Mouse (Mus musculus) neural tube, embryonic 14.5 days (tissue): Measurements from ENCODE around the gene Igfbpl1. TPM values are rescaled to one million over a fixed set of nuclear protein-coding genes. Genes with fewer than 3 reads are reported as not detected.

ENCODE experiments used
- ATAC-seq: fragments of 200-750 bp; cut with Nextera tagmentation; 2 replicates; pipeline ENCODE4 v1.8.0; 2017; ENCODE audit warnings: low read depth, mild to moderate bottlenecking, moderate TSS enrichment, moderate library complexity
- H3K27ac ChIP-seq: fragments of 300-500 bp; sonication (generic); 2 replicates; pipeline ENCODE4 v1.5.1; 2014; ENCODE audit warnings: low read depth, mild to moderate bottlenecking, control low read depth, low read length, moderate library complexity, mixed read lengths
- H3K27me3 ChIP-seq: fragments of 300-500 bp; sonication (generic); 2 replicates; pipeline ENCODE4 v1.6.1; 2014; ENCODE audit warnings: low read length; ENCODE audit not compliant: control insufficient read depth, insufficient read depth
- H3K36me3 ChIP-seq: fragments of 300-500 bp; sonication (generic); 2 replicates; pipeline ENCODE4 v1.6.1; 2014; ENCODE audit warnings: low read length, mixed read lengths; ENCODE audit not compliant: control insufficient read depth, insufficient read depth
- H3K4me1 ChIP-seq: fragments of 300-500 bp; sonication (generic); 2 replicates; pipeline ENCODE4 v1.6.1; 2014; ENCODE audit warnings: low read length; ENCODE audit not compliant: control insufficient read depth, insufficient read depth
- H3K4me2 ChIP-seq: fragments of 300-500 bp; sonication (generic); 2 replicates; pipeline ENCODE4 v1.6.1; 2014; ENCODE audit warnings: mild to moderate bottlenecking, low read depth, low read length, control low read depth
- H3K4me3 ChIP-seq: fragments of 300-500 bp; sonication (generic); 2 replicates; pipeline ENCODE4 v1.5.1; 2014; ENCODE audit warnings: low read depth, low read length, control low read depth, mixed read lengths
- H3K9ac ChIP-seq: fragments of 300-500 bp; sonication (generic); replicated peaks from 2 replicates; pipeline ENCODE4 v1.6.1; 2014; ENCODE audit warnings: low read depth, mild to moderate bottlenecking, control low read depth, low read length, mixed read lengths
- H3K9me3 ChIP-seq: fragments of 300-500 bp; sonication (generic); 2 replicates; pipeline ENCODE4 v1.6.1; 2016; ENCODE audit warnings: low read length; ENCODE audit not compliant: control insufficient read depth
- WGBS: fragments of 180-500 bp; shearing (Covaris S2); extraction: QIAGEN DNeasy Blood & Tissue Kit; methylation state at CpG from one replicate; pipeline ENCODE4 v1.1.7; 2014; 5-methylcytosine and 5-hydroxymethylcytosine counted together
- polyA plus RNA-seq: library from polyadenylated mRNA; unstranded; fragments of >200 nt; fragmentation: Nextera tagmentation; extraction: Ambion mirVana; gene quantifications from 2 replicates; pipeline ENCODE4 v1.2.1, GENCODE M21; 2014

Gene Igfbpl1
- polyA plus RNA-seq, 1 experiment from 2014 or later: 55.7 TPM

- Histone ChIP-seq H3K27ac (no peak overlapping the region), H3K9ac (no peak overlapping the region), H3K9me3 (no peaks in the 10 kb centered on the region), H3K36me3 (peaks cover 3% of the 10 kb centered on the region; the same call in 1 of the 2 replicates), H3K27me3 (no peaks in the 10 kb centered on the region), H3K4me1 (no peaks in the 10 kb centered on the region), H3K4me2 (no peak overlapping the region), H3K4me3 (no peak overlapping the region)
- ATAC-seq: no peak
- WGBS: 20% methylated on average over 8 of the region's 8 CpGs
Measured at GRCm38 (mm10) chr4:45811250-45811649, 15.5 kb downstream of the Igfbpl1 start.

- H3K9ac ChIP-seq: no peak overlapping the region
- H3K9me3 ChIP-seq: no peaks in the 10 kb centered on the region
- H3K36me3 ChIP-seq: peaks cover 5% of the 10 kb centered on the region; the same call in 1 of the 2 replicates
- no peaks in the 10 kb centered on the region for H3K4me1 ChIP-seq
- H3K4me2 ChIP-seq: no peak overlapping the region
- peak; percentile 62 for ATAC-seq
- no peak overlapping the region for H3K27ac ChIP-seq
- no peaks in the 10 kb centered on the region for H3K27me3 ChIP-seq
- H3K4me3 ChIP-seq: no peak overlapping the region
- WGBS: 31% methylated on average over 7 of the region's 7 CpGs
Measured at GRCm38 (mm10) chr4:45808034-45808433, 18.7 kb downstream of the Igfbpl1 start.

GRCm38 (mm10) chr4:45802900-45803299 lies 23.8 kb downstream of the Igfbpl1 start:
- 91% methylated on average over 14 of the region's 14 CpGs for WGBS
- no peak overlapping the region for H3K9ac ChIP-seq
- no peaks in the 10 kb centered on the region for H3K9me3 ChIP-seq
- no peak for ATAC-seq
- H3K4me2 ChIP-seq: no peak overlapping the region
- no peak overlapping the region for H3K4me3 ChIP-seq
- H3K27ac ChIP-seq: no peak overlapping the region
- H3K27me3 ChIP-seq: no peaks in the 10 kb centered on the region
- H3K4me1 ChIP-seq: peaks cover 3% of the 10 kb centered on the region; the same call in 1 of the 2 replicates
- 0 out of 2 replicates have a peak, but pooled peaks cover 3% of the 10 kb centered on the region for H3K36me3 ChIP-seq

DNA sequence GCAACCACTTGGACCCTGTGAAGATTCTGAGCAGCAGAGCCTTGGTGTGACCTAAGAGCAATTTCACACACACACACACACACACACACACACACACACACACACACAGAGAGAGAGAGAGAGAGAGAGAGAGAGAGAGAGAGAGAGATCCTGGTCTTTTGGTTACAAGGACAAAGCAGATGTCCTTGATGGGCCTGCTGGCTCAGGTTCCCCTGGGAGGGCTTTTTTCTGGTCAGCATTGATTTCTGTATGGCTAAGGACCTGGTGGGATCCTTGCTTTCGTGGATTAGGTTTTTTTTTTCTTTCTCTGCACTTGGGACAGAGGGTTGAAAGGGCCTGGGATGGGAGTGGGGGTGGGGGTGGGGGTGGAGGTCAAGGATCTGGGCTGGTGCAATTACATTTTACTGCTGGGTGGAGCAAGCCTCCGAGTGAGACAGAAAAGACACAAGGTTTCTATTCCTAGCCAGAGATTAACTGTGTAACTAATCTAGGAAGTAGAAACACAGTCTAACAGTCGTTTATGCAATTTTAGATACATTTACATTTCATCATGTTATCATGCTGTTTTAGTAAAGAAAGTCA lies 26.7 kb downstream of the Igfbpl1 start:
- 19% methylated on average over 3 of the region's 3 CpGs for WGBS
- no peak for ATAC-seq
- no peaks in the 10 kb centered on the region for H3K27me3 ChIP-seq
- no peak overlapping the region for H3K4me2 ChIP-seq
- H3K36me3 ChIP-seq: 0 out of 2 replicates have a peak, but pooled peaks cover 3% of the 10 kb centered on the region
- H3K4me3 ChIP-seq: no peak overlapping the region
- no peaks in the 10 kb centered on the region for H3K9me3 ChIP-seq
- peaks cover 9% of the 10 kb centered on the region; the same call in 1 of the 2 replicates for H3K4me1 ChIP-seq
- H3K9ac ChIP-seq: no peak overlapping the region
- no peak overlapping the region for H3K27ac ChIP-seq

- Histone ChIP-seq H3K27me3 (no peaks in the 10 kb centered on the region), H3K36me3 (0 out of 2 replicates have a peak, but pooled peaks cover 3% of the 10 kb centered on the region), H3K4me3 (peak within 1 kb of the TSS; percentile 45), H3K27ac (peak within 1 kb of the TSS; percentile 48; the same call in 1 of the 2 replicates), H3K9me3 (no peaks in the 10 kb centered on the region), H3K4me1 (peaks cover 9% of the 10 kb centered on the region; the same call in 1 of the 2 replicates), H3K9ac (peak within 1 kb of the TSS; percentile 63), H3K4me2 (peak within 1 kb of the TSS; percentile 76)
- WGBS: under 1% methylated on average over 26 of the region's 26 CpGs
- peak; percentile 85 for ATAC-seq
Measured at GRCm38 (mm10) chr4:45798964-45799363, 27.8 kb downstream of the Igfbpl1 start, which contains the start of gene Aldh1b1. Aldh1b1 (plus strand) TSS chr4:45799022.

DNA sequence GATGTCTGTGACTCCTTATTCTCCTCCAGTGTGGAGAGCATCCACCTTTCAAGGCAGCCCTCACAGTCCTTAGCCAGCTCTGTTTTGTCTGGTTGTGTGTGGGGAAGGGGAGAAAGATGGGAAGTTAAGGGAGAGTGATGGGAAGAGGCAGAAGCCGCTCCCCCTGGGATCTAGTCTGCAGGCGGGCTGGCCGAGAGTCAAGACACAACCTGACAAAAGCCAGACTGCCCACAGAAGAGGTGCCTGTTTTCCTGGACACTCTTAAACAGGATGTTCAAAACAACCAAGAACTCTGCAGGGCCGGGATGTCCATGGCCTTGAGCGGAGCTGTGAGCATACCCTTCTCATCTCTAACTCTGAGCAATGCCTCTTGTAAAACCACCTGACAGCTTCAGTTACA lies 30.0 kb downstream of the Igfbpl1 start:
- Histone ChIP-seq H3K27ac (no peak overlapping the region), H3K9ac (no peak overlapping the region), H3K36me3 (no peaks in the 10 kb centered on the region), H3K4me2 (no peak overlapping the region), H3K4me3 (no peak overlapping the region), H3K9me3 (no peaks in the 10 kb centered on the region), H3K27me3 (no peaks in the 10 kb centered on the region), H3K4me1 (peaks cover 9% of the 10 kb centered on the region; the same call in 1 of the 2 replicates)
- ATAC-seq: no peak
- 75% methylated on average over 5 of the region's 5 CpGs for WGBS

GRCm38 (mm10) chr4:45795191-45795811 lies 31.4 kb downstream of the Igfbpl1 start:
- H3K4me2 ChIP-seq: peak overlapping the region; percentile 50
- ATAC-seq: peak; percentile 38; the same call in 1 of the 2 replicates
- H3K27me3 ChIP-seq: no peaks in the 10 kb centered on the region
- H3K9ac ChIP-seq: peak overlapping the region; percentile 39
- 3% methylated on average over 12 of the region's 12 CpGs for WGBS
- H3K4me1 ChIP-seq: peaks cover 9% of the 10 kb centered on the region; the same call in 1 of the 2 replicates
- no peaks in the 10 kb centered on the region for H3K9me3 ChIP-seq
- peak overlapping the region; percentile 15; the same call in 1 of the 2 replicates for H3K4me3 ChIP-seq
- H3K27ac ChIP-seq: no peak overlapping the region
- no peaks in the 10 kb centered on the region for H3K36me3 ChIP-seq

GRCm38 (mm10) chr4:45790018-45790417 lies 36.7 kb downstream of the Igfbpl1 start:
- no peak for ATAC-seq
- WGBS: 70% methylated on average over 2 of the region's 2 CpGs
- H3K4me1 ChIP-seq: 0 out of 2 replicates have a peak, but pooled peaks cover 8% of the 10 kb centered on the region
- H3K27ac ChIP-seq: no peak overlapping the region
- H3K27me3 ChIP-seq: no peaks in the 10 kb centered on the region
- H3K4me3 ChIP-seq: no peak overlapping the region
- no peak overlapping the region for H3K4me2 ChIP-seq
- H3K36me3 ChIP-seq: no peaks in the 10 kb centered on the region
- H3K9me3 ChIP-seq: no peaks in the 10 kb centered on the region
- H3K9ac ChIP-seq: no peak overlapping the region
